Mouse (Mus musculus): ENCODE data around the gene Lrrc46. TPM values are rescaled to one million over a fixed set of nuclear protein-coding genes. Genes with fewer than 3 reads are reported as not detected.

The Lrrc46 gene
- polyA plus RNA-seq, 1 experiment = not detected

GRCm38 (mm10) chr11:97044902-97045301 lies 3.7 kb upstream of the Lrrc46 start:
- 87% methylated on average over 8 of the region's 8 CpGs for WGBS
- no peak overlapping the region for H3K27ac ChIP-seq (ENCODE audit: control insufficient read depth, insufficient read depth, low read depth, low read length, poor library complexity)

DNA sequence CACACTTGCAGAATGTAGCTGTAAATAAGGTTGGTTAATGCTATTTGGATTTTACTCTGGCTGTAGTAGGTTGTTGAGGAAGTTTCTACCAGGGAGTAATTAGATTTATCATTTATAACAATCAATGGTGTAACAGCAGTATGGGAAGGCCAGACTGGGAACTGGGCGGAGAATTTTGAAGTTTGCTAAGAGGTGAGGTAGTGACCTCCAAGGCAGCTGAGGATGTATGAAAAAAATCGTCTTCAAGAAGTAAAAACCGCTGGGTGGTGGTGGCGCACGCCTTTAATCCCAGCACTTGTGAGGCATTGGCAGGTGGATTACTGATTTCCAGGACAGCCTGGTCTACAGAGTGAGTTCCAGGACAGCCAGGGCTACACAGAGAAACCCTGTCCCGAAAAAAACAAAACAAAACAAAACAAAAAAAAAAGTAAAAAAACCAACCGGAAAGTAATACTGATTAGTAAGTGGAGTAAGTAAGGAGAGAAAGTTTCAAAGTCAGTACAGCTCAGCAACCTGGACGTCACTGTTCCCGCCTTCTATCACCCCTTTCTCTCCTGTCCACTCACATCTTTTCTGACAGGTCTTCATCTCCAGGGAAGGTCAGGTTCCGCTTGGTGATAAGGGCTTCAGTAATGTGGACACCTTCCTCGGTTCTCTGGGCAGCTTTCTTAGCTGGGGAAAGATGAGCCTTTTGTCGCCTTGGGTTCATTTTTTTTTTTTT lies 746 bp downstream of the Lrrc46 start:
- Histone ChIP-seq H3K4me3 (replicated peaks; ENCODE audit: control insufficient read depth, low read depth, low read length) (peak overlapping the region; percentile 64), H3K4me1 (ENCODE audit: control insufficient read depth, insufficient read depth, low read length) (peaks cover 2% of the 10 kb centered on the region; the same call in 1 of the 2 replicates), H3K27ac (ENCODE audit: control insufficient read depth, insufficient read depth, low read depth, low read length, poor library complexity) (no peak overlapping the region)
- WGBS = 26% methylated on average over 12 of the region's 12 CpGs
- TF ChIP-seq CTCF (IDR thresholded peaks at IDR 0.05; ENCODE audit: control insufficient read depth, insufficient read depth, low read length) (no peak), POLR2A (IDR thresholded peaks at IDR 0.05; ENCODE audit: borderline replicate concordance, control insufficient read depth, low read depth, low read length) (no peak)

More at GRCm38 (mm10) chr11:97044902-97045301, 3.7 kb upstream of the Lrrc46 start:
- peaks cover 2% of the 10 kb centered on the region; the same call in 1 of the 2 replicates for H3K4me1 ChIP-seq (ENCODE audit: control insufficient read depth, insufficient read depth, low read length)
- H3K4me3 ChIP-seq (replicated peaks; ENCODE audit: control insufficient read depth, low read depth, low read length) = no peak overlapping the region
- TF ChIP-seq POLR2A (IDR thresholded peaks at IDR 0.05; ENCODE audit: borderline replicate concordance, control insufficient read depth, low read depth, low read length) (no peak), CTCF (IDR thresholded peaks at IDR 0.05; ENCODE audit: control insufficient read depth, insufficient read depth, low read length) (no peak)

GRCm38 (mm10) chr11:97038881-97039280 lies 2.3 kb downstream of the Lrrc46 start:
- 81% methylated on average over 7 of the region's 7 CpGs for WGBS
- TF ChIP-seq POLR2A (IDR thresholded peaks at IDR 0.05; ENCODE audit: borderline replicate concordance, control insufficient read depth, low read depth, low read length) = no peak
- no peak for TF ChIP-seq CTCF (IDR thresholded peaks at IDR 0.05; ENCODE audit: control insufficient read depth, insufficient read depth, low read length)
- H3K4me1 ChIP-seq (ENCODE audit: control insufficient read depth, insufficient read depth, low read length) = peaks cover 2% of the 10 kb centered on the region; the same call in 1 of the 2 replicates
- H3K27ac ChIP-seq (ENCODE audit: control insufficient read depth, insufficient read depth, low read depth, low read length, poor library complexity) = no peak overlapping the region
- H3K4me3 ChIP-seq (replicated peaks; ENCODE audit: control insufficient read depth, low read depth, low read length) = no peak overlapping the region

GRCm38 (mm10) chr11:97036141-97036540 lies 5.1 kb downstream of the Lrrc46 start:
- Histone ChIP-seq H3K4me3 (replicated peaks; ENCODE audit: control insufficient read depth, low read depth, low read length) (no peak overlapping the region), H3K27ac (ENCODE audit: control insufficient read depth, insufficient read depth, low read depth, low read length, poor library complexity) (no peak overlapping the region), H3K4me1 (ENCODE audit: control insufficient read depth, insufficient read depth, low read length) (peaks cover 2% of the 10 kb centered on the region; the same call in 1 of the 2 replicates)
- WGBS = 80% methylated on average over 5 of the region's 5 CpGs
- TF ChIP-seq POLR2A (IDR thresholded peaks at IDR 0.05; ENCODE audit: borderline replicate concordance, control insufficient read depth, low read depth, low read length) (no peak), CTCF (IDR thresholded peaks at IDR 0.05; ENCODE audit: control insufficient read depth, insufficient read depth, low read length) (no peak)

- Histone ChIP-seq H3K4me3 (replicated peaks; ENCODE audit: control insufficient read depth, low read depth, low read length) (no peak overlapping the region), H3K4me1 (ENCODE audit: control insufficient read depth, insufficient read depth, low read length) (0 out of 2 replicates have a peak, but pooled peaks cover 2% of the 10 kb centered on the region), H3K27ac (ENCODE audit: control insufficient read depth, insufficient read depth, low read depth, low read length, poor library complexity) (no peak overlapping the region)
- WGBS = 89% methylated on average over 4 of the region's 4 CpGs
- no peak for TF ChIP-seq POLR2A (IDR thresholded peaks at IDR 0.05; ENCODE audit: borderline replicate concordance, control insufficient read depth, low read depth, low read length)
- no peak for TF ChIP-seq CTCF (IDR thresholded peaks at IDR 0.05; ENCODE audit: control insufficient read depth, insufficient read depth, low read length)
Measured at GRCm38 (mm10) chr11:97033781-97034180, 7.4 kb downstream of the Lrrc46 start.

DNA sequence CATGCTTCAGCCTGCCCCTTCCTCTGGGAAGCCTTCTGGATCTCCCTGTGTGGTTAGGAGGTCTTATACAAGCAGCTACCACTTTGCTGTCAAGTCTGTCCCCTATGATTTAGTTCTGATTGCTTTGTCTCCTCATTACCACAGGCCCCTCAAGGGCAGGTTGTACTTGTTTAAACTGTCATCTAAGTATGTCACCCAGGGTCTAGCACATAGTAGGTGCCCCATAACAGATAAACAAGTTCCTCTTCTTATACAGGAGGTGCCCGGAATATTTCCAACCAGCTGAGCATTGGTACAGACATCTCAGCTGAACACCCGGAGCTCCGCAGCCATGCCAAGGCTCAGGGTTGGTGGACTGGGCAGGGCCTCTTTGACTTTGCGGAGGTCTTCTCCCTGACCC lies 8.7 kb downstream of the Lrrc46 start:
- 88% methylated on average over 4 of the region's 4 CpGs for WGBS
- Histone ChIP-seq H3K4me1 (ENCODE audit: control insufficient read depth, insufficient read depth, low read length) (0 out of 2 replicates have a peak, but pooled peaks cover 2% of the 10 kb centered on the region), H3K4me3 (replicated peaks; ENCODE audit: control insufficient read depth, low read depth, low read length) (no peak overlapping the region), H3K27ac (ENCODE audit: control insufficient read depth, insufficient read depth, low read depth, low read length, poor library complexity) (no peak overlapping the region)
- TF ChIP-seq POLR2A (IDR thresholded peaks at IDR 0.05; ENCODE audit: borderline replicate concordance, control insufficient read depth, low read depth, low read length) (no peak), CTCF (IDR thresholded peaks at IDR 0.05; ENCODE audit: control insufficient read depth, insufficient read depth, low read length) (no peak)

GRCm38 (mm10) chr11:97031977-97032376 lies 9.2 kb downstream of the Lrrc46 start:
- Histone ChIP-seq H3K4me3 (replicated peaks; ENCODE audit: control insufficient read depth, low read depth, low read length) (no peak overlapping the region), H3K27ac (ENCODE audit: control insufficient read depth, insufficient read depth, low read depth, low read length, poor library complexity) (no peak overlapping the region), H3K4me1 (ENCODE audit: control insufficient read depth, insufficient read depth, low read length) (0 out of 2 replicates have a peak, but pooled peaks cover 2% of the 10 kb centered on the region)
- 87% methylated on average over 12 of the region's 12 CpGs for WGBS
- TF ChIP-seq CTCF (IDR thresholded peaks at IDR 0.05; ENCODE audit: control insufficient read depth, insufficient read depth, low read length) = no peak
- TF ChIP-seq POLR2A (IDR thresholded peaks at IDR 0.05; ENCODE audit: borderline replicate concordance, control insufficient read depth, low read depth, low read length) = no peak

- Histone ChIP-seq H3K4me3 (replicated peaks; ENCODE audit: control insufficient read depth, low read depth, low read length) (peak overlapping the region; percentile 67), H3K4me1 (ENCODE audit: control insufficient read depth, insufficient read depth, low read length) (peaks cover 2% of the 10 kb centered on the region; the same call in 1 of the 2 replicates), H3K27ac (ENCODE audit: control insufficient read depth, insufficient read depth, low read depth, low read length, poor library complexity) (no peak overlapping the region)
- 20% methylated on average over 15 of the region's 15 CpGs for WGBS
- no peak for TF ChIP-seq CTCF (IDR thresholded peaks at IDR 0.05; ENCODE audit: control insufficient read depth, insufficient read depth, low read length)
- TF ChIP-seq POLR2A (IDR thresholded peaks at IDR 0.05; ENCODE audit: borderline replicate concordance, control insufficient read depth, low read depth, low read length) = no peak
Measured at GRCm38 (mm10) chr11:97030426-97030825, 10.8 kb downstream of the Lrrc46 start.
